Mouse (Mus musculus) neural tube, embryonic 13.5 days (tissue): Measurements from ENCODE around the gene Arel1. TPM values are rescaled to one million over a fixed set of nuclear protein-coding genes. Genes with fewer than 3 reads are reported as not detected.

Experiments
- ATAC-seq: fragments of 200-750 bp; cut with Nextera tagmentation; 2 replicates; pipeline ENCODE4 v1.8.0; 2017; ENCODE audit warnings: low read depth, mild to moderate bottlenecking, moderate TSS enrichment, moderate library complexity
- H3K27ac ChIP-seq: fragments of 300-500 bp; sonication (generic); replicated peaks from 2 replicates; pipeline ENCODE4 v1.5.1; 2015; ENCODE audit warnings: moderate library complexity, mild to moderate bottlenecking, inconsistent platforms
- H3K27me3 ChIP-seq: fragments of 300-500 bp; sonication (generic); 2 replicates; pipeline ENCODE4 v1.6.1; 2015; ENCODE audit warnings: mild to moderate bottlenecking, inconsistent platforms
- H3K36me3 ChIP-seq: fragments of 300-500 bp; sonication (generic); 2 replicates; pipeline ENCODE4 v1.6.1; 2015; ENCODE audit warnings: mild to moderate bottlenecking, inconsistent platforms
- H3K4me1 ChIP-seq: fragments of 300-500 bp; sonication (generic); replicated peaks from 2 replicates; pipeline ENCODE4 v1.6.1; 2015; ENCODE audit warnings: inconsistent platforms
- H3K4me2 ChIP-seq: fragments of 300-500 bp; sonication (generic); 2 replicates; pipeline ENCODE4 v1.6.1; 2015; ENCODE audit warnings: inconsistent platforms, mild to moderate bottlenecking, moderate library complexity
- H3K4me3 ChIP-seq: fragments of 300-500 bp; sonication (generic); 2 replicates; pipeline ENCODE4 v1.5.1; 2015; ENCODE audit warnings: mild to moderate bottlenecking, inconsistent platforms
- H3K9ac ChIP-seq: fragments of 300-500 bp; sonication (generic); 2 replicates; pipeline ENCODE4 v1.6.1; 2015; ENCODE audit warnings: moderate library complexity, mild to moderate bottlenecking, inconsistent platforms
- H3K9me3 ChIP-seq: fragments of 300-500 bp; sonication (generic); 2 replicates; pipeline ENCODE4 v1.6.1; 2016; ENCODE audit warnings: inconsistent platforms
- WGBS: fragments of 180-500 bp; shearing (Covaris S2); methylation state at CpG from one replicate; pipeline ENCODE4 v1.1.7; 2015; 5-methylcytosine and 5-hydroxymethylcytosine counted together
- polyA plus RNA-seq: library from polyadenylated mRNA; unstranded; fragments of >200 nt; fragmentation: Nextera tagmentation; extraction: Ambion mirVana; gene quantifications from 2 replicates; pipeline ENCODE4 v1.2.1, GENCODE M21; 2015

Arel1 gene
- polyA plus RNA-seq, 1 experiment from 2014 or later: 26.2 TPM

- Histone ChIP-seq H3K4me2 (no peak overlapping the region), H3K27ac (no peak overlapping the region), H3K36me3 (peaks cover 91% of the 10 kb centered on the region), H3K9me3 (no peaks in the 10 kb centered on the region), H3K27me3 (no peaks in the 10 kb centered on the region), H3K4me3 (no peak overlapping the region), H3K4me1 (no peaks in the 10 kb centered on the region), H3K9ac (no peak overlapping the region)
- 90% methylated on average over 2 of the region's 2 CpGs for WGBS
- ATAC-seq: no peak
Measured at GRCm38 (mm10) chr12:84979264-84979862, 8.7 kb upstream of the Arel1 start.

- no peak for ATAC-seq
- 31% methylated on average over 15 of the region's 15 CpGs for WGBS
- H3K4me2 ChIP-seq: peak overlapping the region; percentile 97
- H3K9ac ChIP-seq: peak overlapping the region; percentile 88
- H3K9me3 ChIP-seq: no peaks in the 10 kb centered on the region
- peaks cover 25% of the 10 kb centered on the region for H3K36me3 ChIP-seq
- no peaks in the 10 kb centered on the region for H3K27me3 ChIP-seq
- H3K27ac ChIP-seq: peak overlapping the region; percentile 63; the same call in 1 of the 2 replicates
- peaks cover 28% of the 10 kb centered on the region for H3K4me1 ChIP-seq
- peak overlapping the region; percentile 78 for H3K4me3 ChIP-seq
Measured at GRCm38 (mm10) chr12:84969656-84970427, 858 bp downstream of the Arel1 start.

GRCm38 (mm10) chr12:84968831-84969655 is 1.7 kb downstream of the Arel1 start:
- peak overlapping the region; percentile 97 for H3K4me2 ChIP-seq
- H3K36me3 ChIP-seq: peaks cover 25% of the 10 kb centered on the region
- H3K4me3 ChIP-seq: peak overlapping the region; percentile 78
- H3K9ac ChIP-seq: peak overlapping the region; percentile 88; the same call in 1 of the 2 replicates
- WGBS: 82% methylated on average over 16 of the region's 16 CpGs
- H3K9me3 ChIP-seq: no peaks in the 10 kb centered on the region
- ATAC-seq: no peak
- H3K4me1 ChIP-seq: peaks cover 28% of the 10 kb centered on the region
- H3K27me3 ChIP-seq: no peaks in the 10 kb centered on the region
- H3K27ac ChIP-seq: no peak overlapping the region

- H3K9me3 ChIP-seq: no peaks in the 10 kb centered on the region
- H3K36me3 ChIP-seq: peaks cover 39% of the 10 kb centered on the region
- no peaks in the 10 kb centered on the region; the same call in 1 of the 2 replicates for H3K4me1 ChIP-seq
- no peak overlapping the region for H3K27ac ChIP-seq
- H3K27me3 ChIP-seq: no peaks in the 10 kb centered on the region
- no peak for ATAC-seq
- H3K4me2 ChIP-seq: no peak overlapping the region
- no peak overlapping the region for H3K9ac ChIP-seq
- 84% methylated on average over 7 of the region's 7 CpGs for WGBS
- H3K4me3 ChIP-seq: no peak overlapping the region
Measured at GRCm38 (mm10) chr12:84962606-84963005, 8.1 kb downstream of the Arel1 start.

- H3K27ac ChIP-seq: no peak overlapping the region
- no peak overlapping the region for H3K4me3 ChIP-seq
- 89% methylated on average over 1 of the region's 1 CpGs for WGBS
- no peak for ATAC-seq
- H3K4me1 ChIP-seq: no peaks in the 10 kb centered on the region
- H3K27me3 ChIP-seq: no peaks in the 10 kb centered on the region
- no peak overlapping the region for H3K9ac ChIP-seq
- H3K4me2 ChIP-seq: no peak overlapping the region
- peaks cover 41% of the 10 kb centered on the region for H3K36me3 ChIP-seq
- H3K9me3 ChIP-seq: no peaks in the 10 kb centered on the region
Measured at GRCm38 (mm10) chr12:84958794-84959356, 11.8 kb downstream of the Arel1 start.

- Histone ChIP-seq H3K9me3 (no peaks in the 10 kb centered on the region), H3K27ac (no peak overlapping the region), H3K4me3 (no peak overlapping the region), H3K27me3 (no peaks in the 10 kb centered on the region), H3K36me3 (peaks cover 35% of the 10 kb centered on the region), H3K4me2 (no peak overlapping the region), H3K4me1 (no peaks in the 10 kb centered on the region), H3K9ac (no peak overlapping the region)
- 97% methylated on average over 3 of the region's 3 CpGs for WGBS
- ATAC-seq: no peak
Measured at GRCm38 (mm10) chr12:84956317-84956716, 14.4 kb downstream of the Arel1 start.

- no peaks in the 10 kb centered on the region for H3K27me3 ChIP-seq
- no peaks in the 10 kb centered on the region for H3K9me3 ChIP-seq
- H3K27ac ChIP-seq: no peak overlapping the region
- H3K4me3 ChIP-seq: no peak overlapping the region
- no peak overlapping the region for H3K9ac ChIP-seq
- no peaks in the 10 kb centered on the region for H3K4me1 ChIP-seq
- ATAC-seq: no peak
- H3K4me2 ChIP-seq: no peak overlapping the region
- WGBS: 83% methylated on average over 1 of the region's 1 CpGs
- peaks cover 47% of the 10 kb centered on the region for H3K36me3 ChIP-seq
Measured at GRCm38 (mm10) chr12:84952351-84952750, 18.3 kb downstream of the Arel1 start.

- Histone ChIP-seq H3K9me3 (no peaks in the 10 kb centered on the region), H3K27me3 (no peaks in the 10 kb centered on the region), H3K4me2 (no peak overlapping the region), H3K9ac (no peak overlapping the region), H3K36me3 (peaks cover 54% of the 10 kb centered on the region), H3K4me1 (no peaks in the 10 kb centered on the region), H3K4me3 (no peak overlapping the region), H3K27ac (no peak overlapping the region)
- 60% methylated on average over 8 of the region's 8 CpGs for WGBS
- ATAC-seq: no peak
Measured at GRCm38 (mm10) chr12:84951531-84951930, 19.2 kb downstream of the Arel1 start.

- Histone ChIP-seq H3K9ac (no peak overlapping the region), H3K36me3 (peaks cover 50% of the 10 kb centered on the region), H3K4me2 (no peak overlapping the region), H3K4me1 (no peaks in the 10 kb centered on the region), H3K27ac (no peak overlapping the region), H3K9me3 (no peaks in the 10 kb centered on the region), H3K27me3 (no peaks in the 10 kb centered on the region), H3K4me3 (no peak overlapping the region)
- 92% methylated on average over 6 of the region's 6 CpGs for WGBS
- no peak for ATAC-seq
Measured at GRCm38 (mm10) chr12:84950763-84951162, 19.9 kb downstream of the Arel1 start.

GRCm38 (mm10) chr12:84948584-84949285 is 22.0 kb downstream of the Arel1 start:
- WGBS: 92% methylated on average over 6 of the region's 6 CpGs
- Histone ChIP-seq H3K9me3 (no peaks in the 10 kb centered on the region), H3K27me3 (no peaks in the 10 kb centered on the region), H3K4me1 (no peaks in the 10 kb centered on the region), H3K4me2 (no peak overlapping the region), H3K4me3 (no peak overlapping the region), H3K9ac (no peak overlapping the region), H3K36me3 (peaks cover 55% of the 10 kb centered on the region), H3K27ac (no peak overlapping the region)
- ATAC-seq: no peak

- no peak overlapping the region for H3K9ac ChIP-seq
- H3K27me3 ChIP-seq: no peaks in the 10 kb centered on the region
- no peak for ATAC-seq
- H3K36me3 ChIP-seq: peaks cover 60% of the 10 kb centered on the region
- 82% methylated on average over 2 of the region's 2 CpGs for WGBS
- H3K4me1 ChIP-seq: no peaks in the 10 kb centered on the region
- no peak overlapping the region for H3K4me2 ChIP-seq
- H3K4me3 ChIP-seq: no peak overlapping the region
- H3K27ac ChIP-seq: no peak overlapping the region
- H3K9me3 ChIP-seq: no peaks in the 10 kb centered on the region
Measured at GRCm38 (mm10) chr12:84947894-84948583, 22.7 kb downstream of the Arel1 start.
